Mouse (Mus musculus): ENCODE data around the gene Slc25a51.
A peak's percentile ranks its signal among the peaks of the same experiment; 100 is the strongest.

The Slc25a51 gene

DNA sequence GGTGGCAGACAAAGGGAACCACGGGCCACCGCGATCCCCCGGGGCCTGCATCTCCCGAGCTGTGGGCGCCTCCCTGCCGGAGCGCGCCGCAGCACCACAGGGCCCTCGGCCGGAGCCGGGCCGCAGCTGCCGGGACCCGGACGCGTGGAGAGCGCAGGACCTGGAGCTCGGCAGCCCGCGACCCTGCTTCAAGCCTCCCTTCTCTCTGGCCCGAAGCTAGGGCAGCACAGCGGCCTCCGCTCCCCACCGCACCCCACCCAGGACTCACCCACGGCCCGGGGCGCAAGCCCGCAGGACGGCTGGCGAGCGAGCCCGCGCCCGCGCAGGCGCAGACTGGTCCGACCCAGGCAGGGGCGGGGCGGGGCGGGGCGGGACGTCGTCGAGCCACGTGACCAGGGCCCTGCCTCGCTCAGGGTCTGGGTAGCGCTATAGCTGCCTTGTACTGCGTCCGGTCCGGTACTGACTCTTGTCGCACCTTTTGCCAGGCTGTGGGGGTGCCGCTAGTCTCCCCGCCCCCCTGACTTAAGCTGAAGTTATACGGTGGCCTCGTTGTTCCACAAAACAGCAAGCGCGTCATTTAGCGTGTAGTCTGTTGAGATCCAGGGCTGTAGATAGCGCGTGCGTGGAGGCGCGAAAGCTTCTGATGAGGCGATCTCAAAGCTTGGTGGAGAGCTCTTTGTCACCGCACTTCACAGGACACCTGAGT lies at the start of gene Slc25a51:
Gene Slc25a51, minus strand, starts transcription at position 340 of the 706 bp plus-strand sequence.
- DNase-seq (ENCODE audit: low spot score in 2 of 2) = peak; percentile 81 to 88

- DNase-seq (ENCODE audit: low spot score in 2 of 2) = no peak
Observed at GRCm38 (mm10) chr4:45457543-45457942, 49.0 kb upstream of the Slc25a51 start.

DNA sequence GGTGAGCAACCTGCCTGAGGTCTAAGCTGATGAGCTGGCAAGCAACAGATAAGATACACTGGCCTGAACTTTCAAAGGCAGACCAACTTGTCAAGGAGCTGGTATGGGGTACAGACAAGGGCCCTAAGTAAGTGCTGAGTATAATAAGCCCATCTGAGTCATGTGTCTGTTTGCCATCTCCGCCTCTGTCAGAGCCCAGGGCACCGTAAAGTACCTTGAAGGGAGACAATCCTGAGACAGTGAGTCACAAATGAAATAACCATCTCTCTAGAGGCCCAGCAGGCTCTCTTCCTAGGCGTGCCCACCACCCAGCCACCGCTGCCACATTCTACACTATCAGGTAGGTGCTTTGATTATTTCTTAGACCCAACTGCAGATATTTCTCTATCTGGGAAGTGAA lies 46.4 kb upstream of the Slc25a51 start:
- DNase-seq (ENCODE audit: low spot score in 2 of 2) = no peak

GRCm38 (mm10) chr4:45453271-45453851 lies 44.8 kb upstream of the Slc25a51 start:
- no peak for DNase-seq (ENCODE audit: low spot score in 2 of 2)

GRCm38 (mm10) chr4:45452569-45453111 lies 44.1 kb upstream of the Slc25a51 start:
- DNase-seq (ENCODE audit: low spot score in 2 of 2) = peak in 1 of 2 experiments; percentile 9

GRCm38 (mm10) chr4:45449012-45449411 lies 40.4 kb upstream of the Slc25a51 start:
- DNase-seq (ENCODE audit: low spot score in 2 of 2) = no peak

DNA sequence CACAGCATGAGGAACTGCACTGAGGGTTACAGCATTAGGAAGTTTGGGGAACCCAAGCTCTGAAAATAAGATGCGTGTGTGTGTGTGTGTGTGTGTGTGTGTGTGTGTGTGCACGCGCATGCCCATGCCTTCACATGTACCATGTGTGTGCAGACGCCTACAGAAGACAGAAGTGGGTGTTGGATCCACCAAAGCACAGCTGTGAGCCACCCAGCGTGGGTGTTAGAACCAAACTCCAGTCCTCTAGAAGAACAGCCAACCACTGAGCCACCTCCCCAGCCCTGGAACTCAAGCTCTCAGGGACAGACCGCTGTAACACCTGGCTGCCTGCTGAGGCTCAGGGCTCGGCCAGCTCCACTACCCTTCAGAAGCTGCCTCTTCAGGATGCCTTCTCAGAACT lies 39.9 kb upstream of the Slc25a51 start:
- DNase-seq (ENCODE audit: low spot score in 2 of 2) = no peak

GRCm38 (mm10) chr4:45447196-45447595 lies 38.6 kb upstream of the Slc25a51 start:
- DNase-seq (ENCODE audit: low spot score in 2 of 2) = no peak

- DNase-seq (ENCODE audit: low spot score in 2 of 2) = no peak
Observed at GRCm38 (mm10) chr4:45445235-45445634, 36.7 kb upstream of the Slc25a51 start.

DNA sequence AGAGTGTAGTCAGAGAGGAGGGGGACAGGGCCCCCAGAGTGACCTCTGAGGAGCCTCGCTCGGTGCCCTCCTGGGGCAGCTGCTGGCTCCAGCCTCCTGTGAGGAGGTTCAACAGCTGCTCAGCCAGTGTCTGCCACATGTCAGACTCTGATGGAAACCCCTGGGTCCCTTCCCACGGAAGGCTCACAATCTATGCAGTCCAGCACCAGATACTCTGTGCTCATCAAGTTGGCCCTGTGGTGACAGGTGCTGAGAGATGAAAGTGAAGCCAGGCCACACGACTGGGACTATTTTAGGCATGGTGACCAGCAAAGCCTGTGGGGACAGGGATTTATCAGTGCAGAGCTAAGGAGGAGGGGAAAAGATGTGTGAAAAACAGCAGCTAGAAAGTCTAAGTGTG lies 36.2 kb upstream of the Slc25a51 start:
- no peak for DNase-seq (ENCODE audit: low spot score in 2 of 2)

- DNase-seq (ENCODE audit: low spot score in 2 of 2) = no peak
Observed at GRCm38 (mm10) chr4:45443652-45444051, 35.1 kb upstream of the Slc25a51 start.

DNA sequence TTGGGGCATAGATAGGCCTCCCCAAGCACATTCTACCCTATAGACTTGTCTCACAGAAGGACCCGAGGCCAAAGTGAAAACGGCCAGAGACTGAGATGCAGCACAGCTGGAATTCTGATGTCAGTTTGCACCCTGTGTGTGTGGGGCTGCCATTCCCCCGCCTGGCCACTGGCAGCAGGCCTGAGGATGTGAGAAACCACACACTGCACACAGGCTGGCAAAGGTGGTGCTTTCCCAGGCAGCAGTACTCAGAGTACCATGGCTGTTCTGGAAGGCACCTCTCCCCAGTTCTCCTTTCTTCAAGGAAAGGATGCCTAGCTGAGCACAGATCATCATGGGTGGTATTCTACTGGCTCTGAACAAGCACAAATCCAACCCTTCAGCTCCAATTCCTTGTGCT lies 33.7 kb upstream of the Slc25a51 start:
- no peak for DNase-seq (ENCODE audit: low spot score in 2 of 2)

DNA sequence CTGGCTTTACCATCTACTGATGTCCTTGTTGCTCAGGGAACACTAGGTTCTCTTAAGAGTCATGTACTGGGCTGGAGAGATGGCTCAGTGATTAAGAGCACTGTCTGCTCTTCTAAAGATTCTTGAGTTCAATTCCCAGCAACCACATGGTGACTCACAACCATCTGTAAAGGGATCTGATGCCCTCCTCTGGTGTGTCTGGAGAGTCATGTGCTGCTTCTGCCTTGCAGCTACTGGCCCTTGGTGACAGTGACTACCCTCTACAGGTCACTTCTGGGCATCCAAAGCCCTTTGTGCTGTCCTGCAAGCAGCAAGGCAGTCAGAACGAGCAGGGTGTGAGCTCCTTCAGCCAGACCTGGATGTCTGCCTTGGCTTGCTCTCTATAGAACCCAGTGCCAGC lies 33.2 kb upstream of the Slc25a51 start:
- no peak for DNase-seq (ENCODE audit: low spot score in 2 of 2)

GRCm38 (mm10) chr4:45439281-45439680 lies 30.7 kb upstream of the Slc25a51 start:
- DNase-seq (ENCODE audit: low spot score in 2 of 2) = no peak

- no peak for DNase-seq (ENCODE audit: low spot score in 2 of 2)
Observed at GRCm38 (mm10) chr4:45437010-45437409, 28.4 kb upstream of the Slc25a51 start.

GRCm38 (mm10) chr4:45436383-45436913 lies 27.9 kb upstream of the Slc25a51 start:
- no peak for DNase-seq (ENCODE audit: low spot score in 2 of 2)

- DNase-seq (ENCODE audit: low spot score in 2 of 2) = no peak
Observed at GRCm38 (mm10) chr4:45435899-45436298, 27.3 kb upstream of the Slc25a51 start.

GRCm38 (mm10) chr4:45434681-45435080 lies 26.1 kb upstream of the Slc25a51 start:
- no peak for DNase-seq (ENCODE audit: low spot score in 2 of 2)

GRCm38 (mm10) chr4:45434071-45434470 lies 25.5 kb upstream of the Slc25a51 start:
- DNase-seq (ENCODE audit: low spot score in 2 of 2) = no peak

GRCm38 (mm10) chr4:45431806-45432205 lies 23.2 kb upstream of the Slc25a51 start:
- DNase-seq (ENCODE audit: low spot score in 2 of 2) = no peak

GRCm38 (mm10) chr4:45431316-45431715 lies 22.8 kb upstream of the Slc25a51 start:
- DNase-seq (ENCODE audit: low spot score in 2 of 2) = no peak

DNA sequence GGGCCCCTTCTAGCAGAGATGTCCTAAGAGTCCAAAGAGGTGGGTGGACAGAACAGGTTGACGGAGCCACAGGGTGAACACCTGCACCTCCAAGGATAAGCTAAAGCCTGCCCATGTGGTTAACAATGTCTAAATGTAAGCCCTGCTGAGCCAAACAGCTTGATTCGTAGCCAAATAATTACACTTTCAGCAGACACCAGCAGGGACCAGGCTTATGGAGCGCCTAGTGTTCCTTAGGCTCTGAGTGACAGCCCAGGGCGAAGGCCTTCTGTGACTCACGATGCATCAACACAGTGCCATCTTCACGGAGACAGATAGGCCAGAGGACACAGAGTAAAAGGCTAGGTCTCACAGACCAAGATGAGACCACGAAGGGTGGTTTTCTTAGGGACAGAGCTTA lies 20.9 kb upstream of the Slc25a51 start:
- no peak for DNase-seq (ENCODE audit: low spot score in 2 of 2)

All from right cerebral cortex, adult 2 months (tissue).